Mouse (Mus musculus) G1E (cell line): Measurements from ENCODE around the gene Nck2.

Experiments
- CTCF ChIP-seq: IDR thresholded peaks from 2 replicates; pipeline ENCODE4 v1.5.1; 2012; ENCODE audit warnings: low read depth, low read length, inconsistent platforms, mixed read lengths
- GATA1 ChIP-seq: IDR thresholded peaks from 2 replicates; pipeline ENCODE4 v1.6.1; 2012; ENCODE audit warnings: borderline replicate concordance, low read length, inconsistent platforms, mixed read lengths
- GATA2 ChIP-seq: IDR thresholded peaks from 2 replicates; pipeline ENCODE4 v1.6.1; 2012; ENCODE audit warnings: low read depth, low read length, inconsistent platforms, borderline replicate concordance
- POLR2AphosphoS5 ChIP-seq: IDR thresholded peaks from 2 replicates; pipeline ENCODE4 v1.6.1; 2012; ENCODE audit warnings: low read depth, low read length, inconsistent platforms; ENCODE audit not compliant: insufficient replicate concordance
- TAL1 ChIP-seq: conservative IDR thresholded peaks from 2 replicates; pipeline ENCODE4 v1.6.1; 2012; ENCODE audit warnings: low read depth, low read length, inconsistent platforms, mixed read lengths

DNA sequence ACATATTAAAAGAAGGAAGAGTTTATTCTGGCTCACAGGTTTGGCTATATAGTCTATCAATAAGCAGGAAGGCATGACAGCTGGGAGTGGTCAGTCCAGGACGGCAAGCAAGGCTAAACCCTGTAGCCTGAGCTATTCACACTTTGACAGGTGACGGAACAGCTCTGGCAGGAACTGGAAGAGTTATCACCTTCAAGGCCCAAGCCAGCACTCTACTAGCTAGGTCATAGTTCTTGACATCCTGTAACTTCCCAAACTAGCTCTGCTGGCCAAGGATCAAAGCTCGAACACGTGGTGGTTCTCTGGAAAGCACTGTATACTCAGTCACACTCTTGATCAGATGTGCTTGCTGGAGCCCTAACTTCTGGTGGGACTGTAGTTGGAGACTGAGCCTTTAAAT, 10.5 kb upstream of the Nck2 start:
- no peak for TF ChIP-seq TAL1
- TF ChIP-seq CTCF, result no peak
- no peak for TF ChIP-seq GATA2
- no peak for TF ChIP-seq GATA1
- no peak for TF ChIP-seq POLR2AphosphoS5
